Mouse (Mus musculus) liver, postnatal 0 days (tissue): ENCODE measurements around the gene Maneal. TPM values are rescaled to one million over a fixed set of nuclear protein-coding genes. Genes with fewer than 3 reads are reported as not detected.

Source experiments
- ATAC-seq: fragments of 200-750 bp; cut with Nextera tagmentation; 2 replicates; pipeline ENCODE4 v1.8.0; 2017; ENCODE audit warnings: mild to moderate bottlenecking, moderate library complexity
- DNase-seq: peaks from one replicate; pipeline ENCODE4 v3.0.0-alpha.2; 2016
- H3K27ac ChIP-seq: fragments of 300-500 bp; sonication (generic); 2 replicates; pipeline ENCODE4 v1.5.1; 2014; ENCODE audit warnings: antibody characterized with exemption, moderate library complexity, mild to moderate bottlenecking, low read depth
- H3K27me3 ChIP-seq: fragments of 300-500 bp; sonication (generic); 2 replicates; pipeline ENCODE4 v1.6.1; 2014; ENCODE audit warnings: low read length, control low read depth, mixed read lengths; ENCODE audit not compliant: insufficient read depth
- H3K36me3 ChIP-seq: fragments of 300-500 bp; sonication (generic); replicated peaks from 2 replicates; pipeline ENCODE4 v1.6.1; 2014; ENCODE audit warnings: mild to moderate bottlenecking, control low read depth, low read length, moderate library complexity, mixed read lengths; ENCODE audit not compliant: insufficient read depth
- H3K4me1 ChIP-seq: fragments of 300-500 bp; sonication (generic); 2 replicates; pipeline ENCODE4 v1.6.1; 2014; ENCODE audit warnings: antibody characterized with exemption, mild to moderate bottlenecking, control low read depth; ENCODE audit not compliant: insufficient read depth
- H3K4me2 ChIP-seq: fragments of 300-500 bp; sonication (generic); 2 replicates; pipeline ENCODE4 v1.6.1; 2014; ENCODE audit warnings: low read depth, mild to moderate bottlenecking, low read length, moderate library complexity, mixed read lengths
- H3K4me3 ChIP-seq: fragments of 300-500 bp; sonication (generic); 2 replicates; pipeline ENCODE4 v1.5.1; 2014; ENCODE audit warnings: low read depth, low read length
- H3K9ac ChIP-seq: fragments of 300-500 bp; sonication (generic); replicated peaks from 2 replicates; pipeline ENCODE4 v1.6.1; 2014; ENCODE audit warnings: mild to moderate bottlenecking, moderate library complexity
- H3K9me3 ChIP-seq: fragments of 300-500 bp; sonication (generic); 2 replicates; pipeline ENCODE4 v1.6.1; 2016; ENCODE audit warnings: mild to moderate bottlenecking, control low read depth, low read length, mixed read lengths
- CTCF ChIP-seq: sonication (generic); IDR thresholded peaks from 2 replicates; pipeline ENCODE4 v1.5.1; 2016; ENCODE audit warnings: antibody characterized with exemption, low read depth
- EP300 ChIP-seq: IDR thresholded peaks from 2 replicates; pipeline ENCODE4 v1.6.1; 2016; ENCODE audit warnings: antibody characterized with exemption, low read depth, mild to moderate bottlenecking
- WGBS: fragments of 180-500 bp; shearing (Covaris S2); extraction: QIAGEN DNeasy Blood & Tissue Kit; methylation state at CpG from one replicate; pipeline ENCODE4 v1.1.7; 2014; ENCODE audit not compliant: insufficient replicate concordance; 5-methylcytosine and 5-hydroxymethylcytosine counted together
- polyA plus RNA-seq: library from polyadenylated mRNA; unstranded; fragments of >200 nt; fragmentation: Nextera tagmentation; extraction: Ambion mirVana; gene quantifications from 2 replicates; pipeline ENCODE4 v1.2.1, GENCODE M21; 2015

Maneal gene
- polyA plus RNA-seq, result not detected in 2 replicates

DNA sequence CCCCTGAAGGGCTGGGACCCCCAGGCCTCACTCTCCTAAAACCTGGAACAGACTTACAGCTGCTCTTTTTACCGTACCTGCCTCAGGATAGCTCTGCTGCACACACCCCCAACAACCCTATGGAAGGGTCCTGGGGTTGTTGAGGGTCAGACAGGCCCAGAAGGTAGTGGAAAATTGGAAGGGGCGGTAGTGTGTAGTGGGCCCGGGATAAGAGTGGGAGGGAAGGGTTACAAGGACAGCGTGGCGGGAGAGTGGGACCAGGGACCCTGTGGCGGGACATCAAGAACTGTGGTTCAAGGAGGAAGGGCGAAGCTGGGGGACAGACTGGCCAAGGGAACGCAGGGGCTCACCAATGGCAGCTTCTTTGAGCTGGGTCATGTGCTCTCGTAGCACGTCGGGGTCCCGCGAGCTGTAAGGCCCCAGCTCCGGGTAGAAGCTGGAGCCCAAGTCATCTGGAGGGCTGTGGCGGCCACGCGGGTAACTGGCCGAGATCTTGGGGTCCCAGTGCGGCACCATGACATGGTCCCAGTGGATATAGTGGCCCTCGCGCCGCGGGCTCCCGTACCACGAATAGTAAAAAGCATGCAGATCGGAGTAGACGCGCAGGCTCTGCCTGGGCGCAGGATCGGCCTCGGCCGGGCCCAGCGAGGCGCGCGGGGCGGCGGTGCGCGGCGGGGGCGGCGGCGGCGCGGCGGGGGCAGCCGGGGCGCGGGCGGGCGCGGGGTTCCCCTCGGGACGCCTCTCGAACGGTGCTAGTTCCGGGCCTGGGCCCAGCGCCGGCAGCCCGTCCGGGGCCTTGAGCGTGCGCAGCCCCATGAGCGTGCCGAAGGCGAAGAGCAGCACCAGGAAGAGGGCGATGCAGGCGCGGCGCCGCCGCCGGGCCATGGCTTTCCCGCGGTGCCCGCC lies at the start of gene Maneal:
Gene Maneal (minus strand): TSS at position 889 of the 906 bp plus-strand sequence.
- Histone ChIP-seq H3K4me2 (peak within 1 kb of the TSS; percentile 50), H3K36me3 (no peaks in the 10 kb centered on the region), H3K9me3 (no peaks in the 10 kb centered on the region), H3K9ac (no peak within 1 kb of the TSS), H3K4me1 (no peaks in the 10 kb centered on the region), H3K27ac (no peak within 1 kb of the TSS), H3K4me3 (peak within 1 kb of the TSS; percentile 25), H3K27me3 (peaks cover 31% of the 10 kb centered on the region)
- ATAC-seq, result no peak
- WGBS, result 6% methylated on average over 51 of the region's 77 CpGs
- DNase-seq, result no peak
- no peak for TF ChIP-seq CTCF

DNA sequence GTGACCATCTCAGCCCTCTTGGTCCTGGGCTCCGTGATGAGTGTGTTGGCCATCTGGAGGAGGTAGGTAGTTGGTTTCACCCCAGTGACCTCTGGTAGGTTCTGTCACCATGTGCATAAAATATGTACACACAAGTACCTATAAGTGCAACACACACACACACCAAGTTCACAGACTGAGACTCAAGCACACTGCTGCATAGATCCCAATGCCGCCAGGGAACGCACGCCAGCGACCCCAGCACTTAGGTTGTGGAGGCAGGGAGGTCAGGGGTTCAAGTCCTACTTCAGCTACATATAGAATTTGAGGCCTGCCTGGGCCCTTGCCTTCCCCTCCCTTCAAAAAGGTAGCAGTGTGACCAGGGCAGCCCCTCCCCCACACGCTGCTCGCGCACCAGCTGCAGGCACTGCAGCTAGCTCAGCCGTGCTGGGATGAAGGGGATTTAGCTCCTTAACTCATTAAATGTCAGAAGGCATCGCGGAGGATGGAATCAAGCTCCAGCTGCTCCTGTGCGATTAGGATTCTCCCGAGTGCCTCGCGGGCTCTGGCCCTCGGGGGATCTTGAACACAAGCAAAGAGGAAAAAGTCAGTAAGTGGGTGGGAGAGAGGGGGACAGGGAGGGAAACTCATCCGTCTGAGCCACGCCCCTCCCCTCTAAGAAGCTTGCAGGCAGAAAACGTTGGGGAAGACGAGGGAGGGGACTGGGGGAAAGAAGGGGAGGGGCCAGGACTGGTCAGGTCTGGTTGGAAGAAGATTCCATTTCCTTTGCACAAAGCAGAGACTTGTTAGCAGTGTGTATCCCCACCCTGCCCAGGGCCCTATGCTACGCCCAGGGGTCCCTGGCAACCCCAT lies 44.2 kb upstream of the Maneal start:
- ATAC-seq, result no peak
- Histone ChIP-seq H3K4me3 (no peak overlapping the region), H3K9me3 (no peaks in the 10 kb centered on the region), H3K9ac (no peak overlapping the region), H3K27ac (no peak overlapping the region), H3K36me3 (no peaks in the 10 kb centered on the region), H3K4me1 (no peaks in the 10 kb centered on the region; the same call in 1 of the 2 replicates), H3K27me3 (peaks cover 6% of the 10 kb centered on the region; the same call in 1 of the 2 replicates), H3K4me2 (no peak overlapping the region; the same call in 1 of the 2 replicates)
- 16% methylated on average over 21 of the region's 21 CpGs for WGBS
- DNase-seq, result no peak
- TF ChIP-seq CTCF (no peak), EP300 (no peak)

DNA sequence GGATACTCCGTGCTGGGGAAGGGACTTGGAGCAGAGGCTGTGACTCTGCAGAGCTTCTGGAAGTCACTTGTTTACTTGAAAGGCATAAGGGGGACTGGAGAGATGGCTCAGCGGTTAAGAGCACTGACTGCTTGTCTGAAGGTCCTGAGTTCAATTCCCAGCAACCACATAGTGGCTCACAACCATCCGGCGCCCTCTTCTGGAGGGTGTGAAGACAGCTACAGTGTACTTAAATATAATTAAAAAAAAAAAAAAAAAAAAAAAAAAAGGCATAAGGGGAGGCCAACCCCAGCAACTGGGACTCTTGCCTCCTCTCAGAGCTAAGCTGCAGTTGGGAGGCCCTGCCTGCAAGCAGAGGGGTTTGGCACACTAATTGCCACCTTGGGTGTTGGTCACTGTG lies 43.4 kb upstream of the Maneal start:
- 64% methylated on average over 4 of the region's 4 CpGs for WGBS
- no peak overlapping the region for H3K27ac ChIP-seq
- DNase-seq (no peak), ATAC-seq (no peak)
- no peaks in the 10 kb centered on the region for H3K36me3 ChIP-seq
- TF ChIP-seq CTCF (peak; percentile 0; the same call in 1 of the 2 replicates), EP300 (no peak)
- no peaks in the 10 kb centered on the region for H3K9me3 ChIP-seq
- no peak overlapping the region for H3K9ac ChIP-seq
- no peak overlapping the region for H3K4me3 ChIP-seq
- H3K4me2 ChIP-seq, result no peak overlapping the region
- no peaks in the 10 kb centered on the region; the same call in 1 of the 2 replicates for H3K4me1 ChIP-seq
- H3K27me3 ChIP-seq, result peaks cover 6% of the 10 kb centered on the region; the same call in 1 of the 2 replicates

DNA sequence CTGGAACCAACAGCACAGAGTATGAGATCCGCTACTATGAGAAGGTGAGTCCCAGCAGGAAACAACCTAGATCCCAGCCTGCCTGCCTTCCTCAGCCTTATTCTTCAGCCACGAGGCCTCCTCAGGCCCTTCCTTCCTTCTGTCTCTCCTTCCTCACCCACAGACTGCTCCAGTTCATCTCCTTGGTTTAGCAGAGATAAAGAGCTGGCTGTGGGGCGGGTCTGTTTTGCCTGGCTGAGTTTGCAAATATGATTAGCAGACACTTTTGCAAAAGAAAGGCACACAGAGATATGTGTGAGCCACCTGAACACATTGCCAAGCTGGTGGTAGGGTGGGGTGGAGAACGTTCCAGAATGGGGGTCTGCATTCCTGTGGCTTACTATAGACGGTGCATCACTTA lies 37.9 kb upstream of the Maneal start:
- Histone ChIP-seq H3K4me3 (no peak overlapping the region), H3K9me3 (no peaks in the 10 kb centered on the region), H3K4me1 (no peaks in the 10 kb centered on the region), H3K27ac (no peak overlapping the region), H3K27me3 (peaks cover 18% of the 10 kb centered on the region), H3K9ac (no peak overlapping the region), H3K36me3 (no peaks in the 10 kb centered on the region), H3K4me2 (no peak overlapping the region)
- ATAC-seq, result no peak
- WGBS, result 43% methylated on average over 5 of the region's 5 CpGs
- no peak for TF ChIP-seq EP300
- no peak for TF ChIP-seq CTCF
- DNase-seq, result no peak

DNA sequence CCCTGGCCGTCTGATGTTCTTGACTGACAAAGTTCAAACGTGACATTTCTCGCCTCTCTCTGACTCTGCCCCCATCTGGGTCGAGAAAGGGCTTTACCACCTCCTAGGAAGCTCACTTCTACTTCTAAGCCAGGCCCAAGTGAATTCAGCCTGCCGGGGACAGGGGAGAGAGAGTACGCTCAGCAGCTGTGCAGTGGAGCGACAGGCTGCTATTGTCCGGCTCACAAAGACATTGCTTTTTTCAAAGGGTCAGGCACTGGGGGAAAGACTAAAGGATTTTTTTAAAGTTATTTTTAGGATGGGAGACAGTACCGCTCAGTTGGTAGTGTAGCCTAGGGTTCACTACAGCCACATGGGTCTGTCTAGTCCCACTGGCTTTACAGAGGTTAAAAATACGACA lies 36.5 kb upstream of the Maneal start:
- Histone ChIP-seq H3K4me3 (no peak overlapping the region), H3K27ac (no peak overlapping the region), H3K9ac (no peak overlapping the region), H3K9me3 (no peaks in the 10 kb centered on the region), H3K36me3 (no peaks in the 10 kb centered on the region), H3K4me1 (no peaks in the 10 kb centered on the region), H3K4me2 (no peak overlapping the region), H3K27me3 (peaks cover 33% of the 10 kb centered on the region)
- TF ChIP-seq EP300 (no peak), CTCF (no peak)
- DNase-seq (no peak), ATAC-seq (no peak)
- 66% methylated on average over 10 of the region's 10 CpGs for WGBS
